Mouse (Mus musculus) lung, postnatal 10 days (tissue): ENCODE measurements around the gene Efl1.
"Not testable (repeated sequence)": the region's sequence is repeated elsewhere in the genome, so short reads cannot be mapped to it uniquely, and the experiment has no call there.

ENCODE experiments used
- DNase-seq: peaks from one replicate; pipeline ENCODE4 v3.0.0; 2021

The Efl1 gene

GRCm38 (mm10) chr7:82764951-82765350 is 116.5 kb downstream of the Efl1 start:
- no peak for DNase-seq

GRCm38 (mm10) chr7:82766623-82767022 is 118.2 kb downstream of the Efl1 start:
- DNase-seq, result no peak

- no peak for DNase-seq
These were observed 121.8 kb downstream of the Efl1 start for GRCm38 (mm10) chr7:82770207-82770606.

- DNase-seq, result not testable (repeated sequence)
These were observed 122.7 kb downstream of the Efl1 start for GRCm38 (mm10) chr7:82770957-82771660.

- not testable (repeated sequence) for DNase-seq
These were observed 123.2 kb downstream of the Efl1 start for GRCm38 (mm10) chr7:82771661-82772021.

- no peak for DNase-seq
These were observed 124.1 kb downstream of the Efl1 start for GRCm38 (mm10) chr7:82772481-82772880.

- peak; percentile 19 for DNase-seq
These were observed 124.7 kb downstream of the Efl1 start for GRCm38 (mm10) chr7:82773150-82773549.

GRCm38 (mm10) chr7:82773884-82774283 is 125.5 kb downstream of the Efl1 start:
- DNase-seq, result no peak

- no peak for DNase-seq
These were observed 126.7 kb downstream of the Efl1 start for GRCm38 (mm10) chr7:82775090-82775489.

- no peak for DNase-seq
These were observed 134.7 kb downstream of the Efl1 start for GRCm38 (mm10) chr7:82783071-82783470.

GRCm38 (mm10) chr7:82783693-82784092 is 135.3 kb downstream of the Efl1 start:
- no peak for DNase-seq

GRCm38 (mm10) chr7:82785335-82785934 is 137.0 kb downstream of the Efl1 start:
- DNase-seq, result no peak

GRCm38 (mm10) chr7:82785970-82786647 is 137.7 kb downstream of the Efl1 start:
- peak; percentile 31 for DNase-seq

GRCm38 (mm10) chr7:82792644-82793043 is 144.2 kb downstream of the Efl1 start:
- no peak for DNase-seq

- DNase-seq, result no peak
These were observed 144.7 kb downstream of the Efl1 start for GRCm38 (mm10) chr7:82793111-82793510.

- DNase-seq, result peak; percentile 18
These were observed 146.1 kb downstream of the Efl1 start for GRCm38 (mm10) chr7:82794542-82794941.

- no peak for DNase-seq
These were observed 153.8 kb downstream of the Efl1 start for GRCm38 (mm10) chr7:82802206-82802605.

- DNase-seq, result peak; percentile 59
These were observed 159.8 kb downstream of the Efl1 start for GRCm38 (mm10) chr7:82808257-82808656.

- DNase-seq, result no peak
These were observed 160.7 kb downstream of the Efl1 start for GRCm38 (mm10) chr7:82809126-82809525.

- DNase-seq, result no peak
These were observed 162.4 kb downstream of the Efl1 start for GRCm38 (mm10) chr7:82810799-82811139.

- DNase-seq, result peak; percentile 57
These were observed 162.9 kb downstream of the Efl1 start for GRCm38 (mm10) chr7:82811140-82811851.

- no peak for DNase-seq
These were observed 164.1 kb downstream of the Efl1 start for GRCm38 (mm10) chr7:82812186-82813155.
